Mouse (Mus musculus): ENCODE measurements at regions not wholly inside any gene's neighbourhood (a gene's known extent, or its start where the extent isn't known, plus 50 kb on each side); places are given as distances from the start of the nearest gene placed in this dataset.

GRCm38 (mm10) chr2:159884773-159885459, 449.0 kb downstream of the Gm826 start:
- Histone ChIP-seq H3K9me3 (replicated peaks) (no peaks in the 10 kb centered on the region), H3K36me3 (no peaks in the 10 kb centered on the region), H3K27me3 (replicated peaks) (no peaks in the 10 kb centered on the region), H3K4me1 (no peaks in the 10 kb centered on the region), H3K9ac (replicated peaks) (no peak overlapping the region), H3K27ac (replicated peaks) (no peak overlapping the region), H3K4me2 (no peak overlapping the region), H3K4me3 (replicated peaks) (no peak overlapping the region)
- ATAC-seq (ENCODE audit: low FRiP score), result no peak
- 83% methylated on average over 6 of the region's 6 CpGs for WGBS

- 62% methylated on average over 2 of the region's 2 CpGs for WGBS
- ATAC-seq (ENCODE audit: low FRiP score), result no peak
- Histone ChIP-seq H3K9ac (replicated peaks) (no peak overlapping the region), H3K9me3 (replicated peaks) (no peaks in the 10 kb centered on the region), H3K4me2 (no peak overlapping the region), H3K27ac (replicated peaks) (no peak overlapping the region), H3K27me3 (replicated peaks) (no peaks in the 10 kb centered on the region; the same call in 1 of the 2 replicates), H3K4me3 (replicated peaks) (no peak overlapping the region), H3K36me3 (no peaks in the 10 kb centered on the region), H3K4me1 (no peaks in the 10 kb centered on the region)
Observed at GRCm38 (mm10) chr2:159866981-159867380, 467.0 kb downstream of the Gm826 start.

GRCm38 (mm10) chr2:159866391-159866790, 467.6 kb downstream of the Gm826 start:
- Histone ChIP-seq H3K9ac (replicated peaks) (no peak overlapping the region), H3K4me2 (no peak overlapping the region), H3K4me3 (replicated peaks) (no peak overlapping the region), H3K27ac (replicated peaks) (no peak overlapping the region), H3K9me3 (replicated peaks) (no peaks in the 10 kb centered on the region), H3K36me3 (no peaks in the 10 kb centered on the region), H3K4me1 (no peaks in the 10 kb centered on the region), H3K27me3 (replicated peaks) (no peaks in the 10 kb centered on the region; the same call in 1 of the 2 replicates)
- 66% methylated on average over 1 of the region's 1 CpGs for WGBS
- ATAC-seq (ENCODE audit: low FRiP score), result no peak

- H3K36me3 ChIP-seq, result no peaks in the 10 kb centered on the region
- 38% methylated on average over 1 of the region's 1 CpGs for WGBS
Observed at GRCm38 (mm10) chr2:159863185-159863584, 470.8 kb downstream of the Gm826 start.

GRCm38 (mm10) chr2:159853891-159854665, 479.9 kb downstream of the Gm826 start:
- Histone ChIP-seq H3K4me1 (peaks cover 4% of the 10 kb centered on the region; the same call in 1 of the 2 replicates), H3K36me3 (no peaks in the 10 kb centered on the region), H3K9ac (replicated peaks) (no peak overlapping the region), H3K4me3 (replicated peaks) (no peak overlapping the region), H3K27me3 (replicated peaks) (no peaks in the 10 kb centered on the region), H3K9me3 (replicated peaks) (no peaks in the 10 kb centered on the region), H3K27ac (replicated peaks) (no peak overlapping the region), H3K4me2 (no peak overlapping the region)
- ATAC-seq (ENCODE audit: low FRiP score), result no peak
- 87% methylated on average over 5 of the region's 5 CpGs for WGBS

More at GRCm38 (mm10) chr2:159863185-159863584, 470.8 kb downstream of the Gm826 start:
- Histone ChIP-seq H3K4me3 (replicated peaks) (no peak overlapping the region), H3K27me3 (replicated peaks) (no peaks in the 10 kb centered on the region; the same call in 1 of the 2 replicates), H3K4me2 (no peak overlapping the region), H3K27ac (replicated peaks) (no peak overlapping the region), H3K9ac (replicated peaks) (no peak overlapping the region), H3K9me3 (replicated peaks) (no peaks in the 10 kb centered on the region), H3K4me1 (no peaks in the 10 kb centered on the region)
- ATAC-seq (ENCODE audit: low FRiP score), result no peak

- WGBS, result 57% methylated on average over 4 of the region's 4 CpGs
- H3K4me2 ChIP-seq, result no peak overlapping the region
- H3K27ac ChIP-seq (replicated peaks), result no peak overlapping the region
- H3K4me3 ChIP-seq (replicated peaks), result no peak overlapping the region
- ATAC-seq (ENCODE audit: low FRiP score), result no peak
- H3K9me3 ChIP-seq (replicated peaks), result no peaks in the 10 kb centered on the region
- no peaks in the 10 kb centered on the region for H3K27me3 ChIP-seq (replicated peaks)
- no peaks in the 10 kb centered on the region for H3K36me3 ChIP-seq
- no peak overlapping the region for H3K9ac ChIP-seq (replicated peaks)
- H3K4me1 ChIP-seq, result peaks cover 4% of the 10 kb centered on the region; the same call in 1 of the 2 replicates
Observed at GRCm38 (mm10) chr2:159852959-159853358, 481.0 kb downstream of the Gm826 start.

GRCm38 (mm10) chr2:159832488-159833113, 501.4 kb downstream of the Gm826 start:
- ATAC-seq (ENCODE audit: low FRiP score), result no peak
- no peaks in the 10 kb centered on the region for H3K9me3 ChIP-seq (replicated peaks)
- 76% methylated on average over 7 of the region's 7 CpGs for WGBS
- H3K4me1 ChIP-seq, result no peaks in the 10 kb centered on the region
- H3K27me3 ChIP-seq (replicated peaks), result no peaks in the 10 kb centered on the region
- no peak overlapping the region for H3K27ac ChIP-seq (replicated peaks)
- H3K36me3 ChIP-seq, result no peaks in the 10 kb centered on the region
- no peak overlapping the region for H3K9ac ChIP-seq (replicated peaks)
- H3K4me2 ChIP-seq, result no peak overlapping the region
- H3K4me3 ChIP-seq (replicated peaks), result no peak overlapping the region

GRCm38 (mm10) chr2:159826417-159826816, 507.5 kb downstream of the Gm826 start:
- no peak overlapping the region for H3K9ac ChIP-seq (replicated peaks)
- H3K4me1 ChIP-seq, result no peaks in the 10 kb centered on the region
- H3K36me3 ChIP-seq, result no peaks in the 10 kb centered on the region
- WGBS, result 92% methylated on average over 2 of the region's 2 CpGs
- no peaks in the 10 kb centered on the region for H3K9me3 ChIP-seq (replicated peaks)
- no peak overlapping the region for H3K27ac ChIP-seq (replicated peaks)
- H3K4me3 ChIP-seq (replicated peaks), result no peak overlapping the region
- no peaks in the 10 kb centered on the region for H3K27me3 ChIP-seq (replicated peaks)
- ATAC-seq (ENCODE audit: low FRiP score), result no peak
- H3K4me2 ChIP-seq, result no peak overlapping the region

GRCm38 (mm10) chr2:159818556-159818955, 515.4 kb downstream of the Gm826 start:
- Histone ChIP-seq H3K4me2 (no peak overlapping the region), H3K4me3 (replicated peaks) (no peak overlapping the region), H3K4me1 (no peaks in the 10 kb centered on the region), H3K9ac (replicated peaks) (no peak overlapping the region), H3K27me3 (replicated peaks) (no peaks in the 10 kb centered on the region), H3K36me3 (no peaks in the 10 kb centered on the region), H3K9me3 (replicated peaks) (no peaks in the 10 kb centered on the region), H3K27ac (replicated peaks) (no peak overlapping the region)
- ATAC-seq (ENCODE audit: low FRiP score), result no peak
- WGBS, result 82% methylated on average over 2 of the region's 2 CpGs

- 92% methylated on average over 8 of the region's 8 CpGs for WGBS
Observed at GRCm38 (mm10) chr2:159816344-159816743, 517.6 kb downstream of the Gm826 start.

More at GRCm38 (mm10) chr2:159816344-159816743, 517.6 kb downstream of the Gm826 start:
- no peak overlapping the region for H3K4me3 ChIP-seq (replicated peaks)
- no peaks in the 10 kb centered on the region for H3K27me3 ChIP-seq (replicated peaks)
- no peaks in the 10 kb centered on the region for H3K4me1 ChIP-seq
- H3K9ac ChIP-seq (replicated peaks), result no peak overlapping the region
- no peaks in the 10 kb centered on the region for H3K36me3 ChIP-seq
- no peak for ATAC-seq (ENCODE audit: low FRiP score)
- H3K27ac ChIP-seq (replicated peaks), result no peak overlapping the region
- H3K4me2 ChIP-seq, result no peak overlapping the region
- H3K9me3 ChIP-seq (replicated peaks), result no peaks in the 10 kb centered on the region
